Comparison of ENCODE assay signal across 31 mouse cellular contexts in genomic region chr3:147089716-147090115, GRCm38 (mm10).
"Had no signal": no experiment of that assay in that cellular context is flagged by ENCODE, and none has a peak within 500 bp of the region (broad histone marks: within the 10 kb centered on the region; RNA-seq: fewer than 3 reads in every experiment).

No protein-coding gene starts in this region.

- DNase-seq: left cerebral cortex, postnatal 4 days; liver; liver, embryonic 13.5 days; liver, postnatal 0 days; lung, adult 18-20 months; lung, adult 2 months; lung, embryonic 14.5 days; lung, postnatal 10 days; lung, postnatal 14 days; lung, postnatal 36 days; lung, postnatal 4 days; midbrain, embryonic 14.5 days had no signal

- H3K4me1 ChIP-seq: liver, embryonic 12.5 days; liver, embryonic 13.5 days; liver, embryonic 15.5 days; lung, embryonic 15.5 days; megakaryocyte, embryonic 14.5 days; neural tube, embryonic 12.5 days had no signal

- H3K9me3 ChIP-seq: limb, embryonic 10.5 days; limb, embryonic 12.5 days; limb, embryonic 13.5 days; limb, embryonic 15.5 days; liver, embryonic 12.5 days; liver, embryonic 13.5 days; liver, embryonic 15.5 days; lung, embryonic 15.5 days; midbrain, embryonic 10.5 days; midbrain, embryonic 12.5 days; midbrain, embryonic 15.5 days; neural tube, embryonic 12.5 days had no signal

- H3K4me3 ChIP-seq: left cerebral cortex, adult 2 months; limb, embryonic 10.5 days; limb, embryonic 12.5 days; limb, embryonic 13.5 days; limb, embryonic 15.5 days; liver, embryonic 12.5 days; liver, embryonic 13.5 days; liver, embryonic 15.5 days; lung, embryonic 15.5 days; megakaryocyte, embryonic 14.5 days; midbrain, embryonic 10.5 days; midbrain, embryonic 12.5 days; midbrain, embryonic 15.5 days; myocyte; neural tube, embryonic 12.5 days had no signal

- H3K4me2 ChIP-seq: limb, embryonic 12.5 days; limb, embryonic 13.5 days; limb, embryonic 15.5 days; liver, embryonic 11.5 days; liver, embryonic 12.5 days; liver, embryonic 13.5 days; liver, embryonic 15.5 days; lung, embryonic 14.5 days; lung, embryonic 15.5 days; midbrain, embryonic 12.5 days; midbrain, embryonic 15.5 days; neural tube, embryonic 12.5 days had no signal

- H3K36me3 ChIP-seq: limb, embryonic 10.5 days; limb, embryonic 12.5 days; limb, embryonic 13.5 days; limb, embryonic 15.5 days; liver, embryonic 12.5 days; liver, embryonic 13.5 days; liver, embryonic 15.5 days; lung, embryonic 15.5 days; midbrain, embryonic 10.5 days; midbrain, embryonic 12.5 days; midbrain, embryonic 15.5 days; neural tube, embryonic 12.5 days had no signal

- H3K9ac ChIP-seq: limb, embryonic 12.5 days; limb, embryonic 13.5 days; limb, embryonic 15.5 days; liver, embryonic 12.5 days; liver, embryonic 13.5 days; liver, embryonic 14.5 days; liver, embryonic 15.5 days; liver, postnatal 0 days; lung, embryonic 14.5 days; lung, embryonic 15.5 days; midbrain, embryonic 12.5 days; midbrain, embryonic 15.5 days; neural tube, embryonic 12.5 days had no signal

- H3K27ac ChIP-seq: left cerebral cortex, adult 2 months; limb, embryonic 10.5 days; limb, embryonic 12.5 days; limb, embryonic 13.5 days; limb, embryonic 15.5 days; liver, embryonic 12.5 days; liver, embryonic 13.5 days; liver, embryonic 14.5 days; liver, embryonic 15.5 days; lung, embryonic 15.5 days; macrophage; midbrain, embryonic 10.5 days; midbrain, embryonic 12.5 days; midbrain, embryonic 15.5 days; neural tube, embryonic 12.5 days had no signal

- H3K27me3 ChIP-seq: liver, embryonic 12.5 days; liver, embryonic 13.5 days; liver, embryonic 15.5 days; lung, embryonic 15.5 days; megakaryocyte, embryonic 14.5 days; midbrain, embryonic 15.5 days; neural tube, embryonic 12.5 days had no signal

- ATAC-seq: liver, embryonic 12.5 days; liver, postnatal 0 days; lung, postnatal 0 days; midbrain, embryonic 15.5 days; midbrain, embryonic 16.5 days had no signal
